Comparison of ENCODE assay signal across 8 mouse cellular contexts in the genomic region with DNA sequence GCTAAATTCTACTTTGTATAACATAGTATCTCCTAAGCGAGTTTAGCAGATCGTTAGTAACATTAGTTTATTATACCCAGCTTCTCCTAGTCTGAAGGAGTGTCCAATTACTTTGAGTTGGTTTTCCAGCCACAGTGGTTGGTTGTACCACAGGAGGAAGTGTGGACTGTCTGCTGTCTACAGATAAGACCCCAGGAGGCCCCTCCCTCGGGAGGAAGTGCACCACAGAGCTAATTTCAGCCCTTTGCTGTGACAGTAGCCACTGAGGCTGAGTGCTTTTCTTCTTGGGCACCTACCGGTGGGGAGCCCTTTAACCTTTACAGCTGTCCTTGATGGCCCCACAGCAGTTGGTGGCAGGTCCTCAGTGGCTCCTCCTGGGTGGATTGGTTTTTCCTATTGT. TPM values are rescaled to one million over a fixed set of nuclear protein-coding genes. Genes with fewer than 3 reads are reported as not detected.
A peak's percentile ranks its signal among the peaks of the same experiment; 100 is the strongest.
DNase-seq lines count a peak whose midpoint lies in the region; TF ChIP-seq lines count a peak whose summit lies in the region.

No protein-coding gene starts in this region.

- H3K4me3 ChIP-seq in gastrocnemius, adult 2 months, result no peak overlapping the region; the same call in 1 of the 2 replicates

- DNase-seq in gastrocnemius, adult 2 months, result no peak
- no peak for DNase-seq in gastrocnemius, adult 18-20 months (ENCODE audit: low spot score)
- DNase-seq in c-Kit-negative CD71-positive TER-119-positive erythroid progenitor cells, embryonic 14.5 days (ENCODE audit: low read depth, low spot score), result peak; percentile 71
- DNase-seq in heart, postnatal 4 days, result peak; percentile 59
- peak; percentile 83 for DNase-seq in lung, postnatal 36 days
- no peak for DNase-seq in frontal cortex, postnatal 14 days (ENCODE audit: low spot score in 2 of 2)
- no peak for DNase-seq in layer of hippocampus, adult 11-12 months (ENCODE audit: low spot score)
- no peak for DNase-seq in layer of hippocampus, postnatal 25 days (ENCODE audit: extremely low spot score in 1 of 2, low spot score in 1 of 2)

- peak overlapping the region; percentile 67 for H3K27ac ChIP-seq in gastrocnemius, adult 2 months

- no peak for TF ChIP-seq CTCF in gastrocnemius, adult 2 months (IDR thresholded peaks at IDR 0.05)

- intact Hi-C loops in gastrocnemius, adult 2 months (cut with DNase I), result no loop called here

RNA-seq across cellular contexts. Expression of gene Ccdc12, which starts 9.6 kb away (rescaled TPM):
- total RNA-seq in gastrocnemius, adult 2 months (2021), result 10 to 100 TPM; 43.4 to 51.7 TPM
- total RNA-seq in gastrocnemius, adult 18-20 months (2021), result 10 to 100 TPM; 42.4 to 45.8 TPM
- 10 to 100 TPM; 79.8 to 88.6 TPM for total RNA-seq in heart, postnatal 4 days (2021)
- 10 to 100 TPM; 51.2 to 57.6 TPM for total RNA-seq in layer of hippocampus, postnatal 25 days (2021)

RNA-seq across cellular contexts. Expression of gene Nbeal2, which starts 12.0 kb away (rescaled TPM):
- 1 to 10 TPM; 4.7 to 5.0 TPM for total RNA-seq in gastrocnemius, adult 2 months (2021)
- 1 to 10 TPM; 3.6 to 3.7 TPM for total RNA-seq in gastrocnemius, adult 18-20 months (2021)
- total RNA-seq in heart, postnatal 4 days (2021), result 1 to 10 TPM; 7.4 to 8.6 TPM
- 10 to 100 TPM in 1 of 2 experiments, 1 to 10 TPM in 1; 8.4 to 12.9 TPM for total RNA-seq in layer of hippocampus, postnatal 25 days (2021)

RNA-seq across cellular contexts. Expression of gene Nradd, which starts 41.7 kb away (rescaled TPM):
- 1 to 10 TPM in 1 of 2 experiments, under 1 TPM in 1; 0.64 to 1.2 TPM for total RNA-seq in gastrocnemius, adult 2 months (2021)
- under 1 TPM; 0.84 to 0.97 TPM for total RNA-seq in gastrocnemius, adult 18-20 months (2021)
- 1 to 10 TPM; 4.2 to 4.6 TPM for total RNA-seq in heart, postnatal 4 days (2021)
- 1 to 10 TPM; 1.6 to 1.9 TPM for total RNA-seq in layer of hippocampus, postnatal 25 days (2021)

Comparison
In these comparisons a context has a peak if more than half of its experiments do, and no peak if none do; other contexts are left out.
1. DNase-seq: peak in c-Kit-negative CD71-positive TER-119-positive erythroid progenitor cells, embryonic 14.5 days (single experiment), heart, postnatal 4 days (single experiment) and lung, postnatal 36 days (single experiment); none in gastrocnemius, adult 2 months (single experiment), gastrocnemius, adult 18-20 months (single experiment), frontal cortex, postnatal 14 days (0 of 2), layer of hippocampus, adult 11-12 months (single experiment) and layer of hippocampus, postnatal 25 days (0 of 2).